8 mouse cellular contexts compared by ENCODE assay signal in genomic region chr14:55745180-55745860, GRCm38 (mm10). TPM values are rescaled to one million over a fixed set of nuclear protein-coding genes. Genes with fewer than 3 reads are reported as not detected.
A peak's percentile ranks its signal among the peaks of the same experiment; 100 is the strongest.
DNase-seq lines count a peak whose midpoint lies in the region; ATAC-seq and TF ChIP-seq lines count a peak whose summit lies in the region.

Gene Dhrs1, minus strand, starts transcription at chr14:55745690.
Gene Nop9, plus strand, starts transcription at chr14:55745693.

- no peaks in the 10 kb centered on the region for H3K79me2 ChIP-seq in heart, adult 2 months (replicated peaks; ENCODE audit: control insufficient read depth, insufficient read depth, low read length)

- H3K4me2 ChIP-seq in embryonic facial prominence, embryonic 14.5 days (ENCODE audit: low read depth, low read length), result peak within 1 kb of the TSS; percentile 91
- H3K4me2 ChIP-seq in limb, embryonic 13.5 days (replicated peaks), result peak within 1 kb of the TSS; percentile 99
- H3K4me2 ChIP-seq in midbrain, embryonic 15.5 days, result peak within 1 kb of the TSS; percentile 97

- no peaks in the 10 kb centered on the region for H3K9me3 ChIP-seq in embryonic facial prominence, embryonic 14.5 days (ENCODE audit: control insufficient read depth, low read length)
- H3K9me3 ChIP-seq in limb, embryonic 13.5 days, result no peaks in the 10 kb centered on the region
- H3K9me3 ChIP-seq in midbrain, embryonic 15.5 days, result no peaks in the 10 kb centered on the region

- no peaks in the 10 kb centered on the region for H3K27me3 ChIP-seq in embryonic facial prominence, embryonic 14.5 days (replicated peaks; ENCODE audit: control insufficient read depth, insufficient read depth, low read length)
- no peaks in the 10 kb centered on the region for H3K27me3 ChIP-seq in heart, adult 2 months (ENCODE audit: control insufficient read depth, insufficient read depth, low read length)
- H3K27me3 ChIP-seq in kidney, adult 2 months (replicated peaks; ENCODE audit: control insufficient read depth, insufficient read depth, low read length), result no peaks in the 10 kb centered on the region
- no peaks in the 10 kb centered on the region for H3K27me3 ChIP-seq in limb, embryonic 13.5 days
- no peaks in the 10 kb centered on the region for H3K27me3 ChIP-seq in midbrain, embryonic 15.5 days (replicated peaks)

- peak within 1 kb of the TSS; percentile 92 for H3K4me3 ChIP-seq in embryonic facial prominence, embryonic 14.5 days (ENCODE audit: low read depth, low read length)
- H3K4me3 ChIP-seq in heart, adult 2 months, result peak within 1 kb of the TSS; percentile 89
- H3K4me3 ChIP-seq in kidney, adult 2 months (ENCODE audit: insufficient read depth, low read depth, low read length), result peak within 1 kb of the TSS; percentile 65
- peak within 1 kb of the TSS; percentile 89 for H3K4me3 ChIP-seq in limb, embryonic 13.5 days
- H3K4me3 ChIP-seq in midbrain, embryonic 15.5 days, result peak within 1 kb of the TSS; percentile 53

- 3% methylated on average over 35 of the region's 48 CpGs for WGBS in embryonic facial prominence, embryonic 14.5 days
- WGBS in heart, adult 2 months, result under 1% methylated on average over 48 of the region's 48 CpGs
- under 1% methylated on average over 48 of the region's 48 CpGs for WGBS in kidney, adult 2 months
- WGBS in limb, embryonic 13.5 days, result 1% methylated on average over 48 of the region's 48 CpGs
- WGBS in midbrain, embryonic 15.5 days, result 2% methylated on average over 48 of the region's 48 CpGs

- ATAC-seq in embryonic facial prominence, embryonic 14.5 days (ENCODE audit: low read depth), result peak; percentile 91
- peak; percentile 86 for ATAC-seq in limb, embryonic 13.5 days (ENCODE audit: low FRiP score, low read depth)
- ATAC-seq in midbrain, embryonic 15.5 days (replicated peaks), result peak; percentile 88

- peak within 1 kb of the TSS; percentile 53; the same call in 1 of the 2 replicates for H3K27ac ChIP-seq in embryonic facial prominence, embryonic 14.5 days (replicated peaks; ENCODE audit: low read depth, low read length)
- H3K27ac ChIP-seq in heart, adult 2 months, result peak within 1 kb of the TSS; percentile 85
- H3K27ac ChIP-seq in kidney, adult 2 months (ENCODE audit: insufficient read depth, low read depth, low read length), result peak within 1 kb of the TSS; percentile 27
- no peak within 1 kb of the TSS for H3K27ac ChIP-seq in limb, embryonic 13.5 days
- H3K27ac ChIP-seq in midbrain, embryonic 15.5 days, result peak within 1 kb of the TSS; percentile 32; the same call in 1 of the 2 replicates

- peak; percentile 31 for TF ChIP-seq CTCF in heart, adult 2 months (IDR thresholded peaks at IDR 0.05)
- no peak for TF ChIP-seq CTCF in kidney, adult 2 months (conservative IDR thresholded peaks at IDR 0.05; ENCODE audit: insufficient read depth, insufficient read length, low read depth, low read length)

- peaks cover 38% of the 10 kb centered on the region for H3K36me3 ChIP-seq in embryonic facial prominence, embryonic 14.5 days (ENCODE audit: control insufficient read depth, insufficient read depth, low read length)
- no peaks in the 10 kb centered on the region for H3K36me3 ChIP-seq in heart, adult 2 months (ENCODE audit: control insufficient read depth, insufficient read depth, low read length)
- H3K36me3 ChIP-seq in kidney, adult 2 months (ENCODE audit: control insufficient read depth, insufficient read depth, low read length), result no peaks in the 10 kb centered on the region; the same call in 1 of the 2 replicates
- peaks cover 43% of the 10 kb centered on the region for H3K36me3 ChIP-seq in limb, embryonic 13.5 days
- peaks cover 10% of the 10 kb centered on the region for H3K36me3 ChIP-seq in midbrain, embryonic 15.5 days (replicated peaks)

- peak within 1 kb of the TSS; percentile 89 for H3K9ac ChIP-seq in embryonic facial prominence, embryonic 14.5 days (ENCODE audit: low read depth, low read length)
- peak within 1 kb of the TSS; percentile 82 for H3K9ac ChIP-seq in heart, adult 2 months (ENCODE audit: low read depth, low read length)
- H3K9ac ChIP-seq in limb, embryonic 13.5 days, result peak within 1 kb of the TSS; percentile 90
- H3K9ac ChIP-seq in midbrain, embryonic 15.5 days, result peak within 1 kb of the TSS; percentile 45

- peak; percentile 81 for TF ChIP-seq POLR2A in heart, adult 2 months (IDR thresholded peaks at IDR 0.05; ENCODE audit: insufficient read depth, low read depth, low read length)
- no peak for TF ChIP-seq POLR2A in kidney, adult 2 months (IDR thresholded peaks at IDR 0.05; ENCODE audit: low read depth, low read length)

- DNase-seq in 3T3-L1 (ENCODE audit: low read depth, low spot score), result peak; percentile 71
- DNase-seq in adrenal gland, postnatal 36 days, result peak; percentile 92 to 93
- DNase-seq in embryonic facial prominence, embryonic 14.5 days (ENCODE audit: low spot score), result peak; percentile 92
- DNase-seq in heart, adult 2 months, result peak; percentile 91 to 92
- peak; percentile 94 for DNase-seq in kidney, adult 2 months
- DNase-seq in spleen, adult 18-20 months, result peak; percentile 77 to 84

- intact Hi-C loops in heart, adult 2 months (cut with DNase I), result loop anchor here (2.0 kb wide), 1 partner anchor 117 kb away; no protein-coding TSS in a partner anchor

- TF ChIP-seq EP300 in heart, adult 2 months (IDR thresholded peaks at IDR 0.05; ENCODE audit: insufficient read depth, low read depth, low read length), result 0 out of 2 replicates have a peak, but pooled peaks have one; percentile 18

- peaks cover 12% of the 10 kb centered on the region for H3K4me1 ChIP-seq in embryonic facial prominence, embryonic 14.5 days (ENCODE audit: control insufficient read depth, insufficient read depth, low read length)
- peaks cover 4% of the 10 kb centered on the region for H3K4me1 ChIP-seq in heart, adult 2 months (ENCODE audit: control insufficient read depth, insufficient read depth, low read length)
- H3K4me1 ChIP-seq in kidney, adult 2 months (ENCODE audit: control insufficient read depth, insufficient read depth, low read length), result peaks cover 10% of the 10 kb centered on the region
- H3K4me1 ChIP-seq in limb, embryonic 13.5 days, result peaks cover 31% of the 10 kb centered on the region
- peaks cover 34% of the 10 kb centered on the region for H3K4me1 ChIP-seq in midbrain, embryonic 15.5 days

RNA-seq across cellular contexts. Expression of gene Dhrs1, which starts in this region (rescaled TPM):
- total RNA-seq in adrenal gland, postnatal 36 days (2021), result 10 to 100 TPM; 72.7 to 73.2 TPM
- polyA plus RNA-seq in embryonic facial prominence, embryonic 14.5 days (2014; fragmentation: Nextera tagmentation; extraction: Ambion mirVana), result 76.5 and 83.8 TPM in 2 replicates
- 10 to 100 TPM; 35.4 to 40.2 TPM for total RNA-seq in heart, adult 2 months (2021)
- polyA plus RNA-seq in heart, adult 2 months (2012; rRNA removed), result 82.9 and 85.8 TPM in 2 replicates
- polyA plus RNA-seq in kidney, adult 2 months (2012; rRNA removed), result 223 and 228 TPM in 2 replicates
- 78.1 and 89.9 TPM in 2 replicates for polyA plus RNA-seq in limb, embryonic 13.5 days (2015; fragmentation: Nextera tagmentation; extraction: Ambion mirVana)
- polyA plus RNA-seq in midbrain, embryonic 15.5 days (2015; fragmentation: Nextera tagmentation; extraction: Ambion mirVana), result 61.6 and 68.7 TPM in 2 replicates

RNA-seq across cellular contexts. Expression of gene Nop9, which starts in this region (rescaled TPM):
- 10 to 100 TPM; 17.3 to 20.7 TPM for total RNA-seq in adrenal gland, postnatal 36 days (2021)
- 32.6 and 36.9 TPM in 2 replicates for polyA plus RNA-seq in embryonic facial prominence, embryonic 14.5 days (2014; fragmentation: Nextera tagmentation; extraction: Ambion mirVana)
- 10 to 100 TPM; 10.1 to 11.4 TPM for total RNA-seq in heart, adult 2 months (2021)
- polyA plus RNA-seq in heart, adult 2 months (2012; rRNA removed), result 8.3 and 13.1 TPM in 2 replicates
- polyA plus RNA-seq in kidney, adult 2 months (2012; rRNA removed), result 12.9 and 16.1 TPM in 2 replicates
- polyA plus RNA-seq in limb, embryonic 13.5 days (2015; fragmentation: Nextera tagmentation; extraction: Ambion mirVana), result 41.8 and 42.8 TPM in 2 replicates
- 28.7 and 31.8 TPM in 2 replicates for polyA plus RNA-seq in midbrain, embryonic 15.5 days (2015; fragmentation: Nextera tagmentation; extraction: Ambion mirVana)
